Mouse (Mus musculus) cerebellum, postnatal 14 days (tissue): ENCODE results near the gene Cpm.

Experiments used
- DNase-seq, 2 experiments: peaks; one replicate each; pipeline ENCODE4 v3.0.0; 2021; ENCODE audit warnings: mixed read lengths in 2 of 2

The Cpm gene

GRCm38 (mm10) chr10:117664208-117664925, 35.1 kb downstream of the Cpm start:
- no peak for DNase-seq

- DNase-seq = no peak
These were observed 35.6 kb downstream of the Cpm start for GRCm38 (mm10) chr10:117664926-117665209.

DNA sequence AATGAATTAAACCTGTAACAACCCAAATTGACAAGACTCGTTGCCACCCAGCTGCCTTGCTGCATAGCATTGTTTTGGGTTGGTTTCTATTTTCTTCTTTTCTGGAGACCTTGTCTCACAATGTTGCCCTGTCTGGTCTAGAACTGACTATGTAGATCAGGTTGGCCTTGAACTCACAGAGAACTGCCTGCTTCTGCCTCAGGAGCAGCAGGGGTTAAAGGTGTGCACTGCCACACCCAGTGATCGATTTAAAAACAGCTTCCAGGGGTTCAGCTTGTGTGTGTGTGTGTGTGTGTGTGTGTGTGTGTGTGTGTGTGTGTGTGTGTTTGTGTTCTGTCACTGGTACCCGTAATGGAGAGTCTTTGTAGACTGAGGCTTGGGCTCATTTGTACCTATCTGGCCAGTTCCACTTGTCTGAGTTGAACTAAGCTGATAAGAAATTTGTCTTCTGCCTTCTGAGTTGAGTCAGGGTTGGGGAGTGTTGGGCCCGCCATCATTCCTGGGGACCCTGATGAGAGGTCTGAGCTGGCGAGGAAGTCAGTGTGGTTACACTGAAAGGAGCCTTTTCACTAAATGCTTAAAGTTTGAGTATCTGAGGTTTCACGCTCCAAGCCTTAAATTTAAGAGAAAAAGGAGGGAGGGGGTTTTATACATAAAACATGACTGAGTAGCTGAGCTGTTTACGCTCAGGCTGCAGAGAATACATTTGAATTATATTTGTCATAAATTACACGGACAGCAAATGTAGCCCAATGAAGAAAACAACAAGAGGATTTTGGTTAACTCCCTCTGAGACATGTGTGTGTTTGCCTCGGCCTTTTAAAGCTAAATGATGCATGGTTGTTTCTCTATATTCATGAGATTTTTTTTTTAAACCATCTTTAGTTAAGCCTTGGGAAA, 36.3 kb downstream of the Cpm start:
- DNase-seq = no peak

DNA sequence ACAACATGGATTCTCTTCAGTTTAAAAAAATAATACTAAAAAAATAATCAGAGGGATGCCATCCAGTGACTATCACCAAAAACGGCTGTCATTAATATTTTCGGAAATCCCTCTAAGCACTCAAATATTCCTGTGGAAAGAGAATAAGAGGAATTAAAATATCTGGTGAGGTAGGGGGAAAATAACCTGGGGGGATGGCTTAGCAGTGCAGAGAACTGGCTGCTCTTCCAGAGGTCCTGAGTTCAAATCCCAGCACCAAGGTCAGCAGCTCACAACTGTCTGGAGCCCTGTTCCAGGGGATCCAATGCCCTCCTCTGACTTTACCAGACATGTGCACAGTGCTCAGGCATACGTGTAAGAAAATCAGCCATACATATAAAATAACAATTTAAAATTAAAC, 37.1 kb downstream of the Cpm start:
- no peak for DNase-seq

DNA sequence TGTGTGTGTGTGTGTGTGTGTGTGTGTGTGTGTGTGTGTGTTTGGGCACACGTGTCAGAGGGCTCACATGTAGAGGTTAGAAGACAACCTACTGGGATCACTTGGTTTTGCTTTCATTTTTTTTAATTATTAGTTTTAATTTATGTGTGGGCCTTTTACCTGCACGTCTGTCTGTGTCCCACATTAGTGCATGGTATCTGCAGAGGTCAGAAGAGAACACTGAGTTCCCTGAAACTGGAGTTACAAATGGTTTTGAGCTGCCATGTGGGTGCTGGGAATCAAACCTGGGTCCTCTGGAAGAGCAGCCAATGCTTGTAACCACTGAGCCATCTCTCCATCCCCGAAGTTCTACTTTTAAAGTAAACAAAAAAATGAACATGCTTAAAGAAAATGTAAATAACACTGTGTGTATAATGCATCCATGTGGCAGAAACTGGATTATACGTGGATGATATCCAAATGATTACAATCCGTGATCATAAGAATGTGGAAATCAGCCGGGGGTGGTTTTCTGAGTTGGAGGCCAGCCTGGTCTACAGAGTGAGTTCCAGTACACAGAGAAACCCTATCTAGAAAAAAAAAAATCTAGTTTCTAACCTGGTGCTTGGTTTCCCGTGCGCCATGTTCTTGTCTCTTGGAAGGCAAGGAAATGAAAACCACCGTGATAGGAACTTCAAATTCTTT, 37.8 kb downstream of the Cpm start:
- no peak for DNase-seq

DNA sequence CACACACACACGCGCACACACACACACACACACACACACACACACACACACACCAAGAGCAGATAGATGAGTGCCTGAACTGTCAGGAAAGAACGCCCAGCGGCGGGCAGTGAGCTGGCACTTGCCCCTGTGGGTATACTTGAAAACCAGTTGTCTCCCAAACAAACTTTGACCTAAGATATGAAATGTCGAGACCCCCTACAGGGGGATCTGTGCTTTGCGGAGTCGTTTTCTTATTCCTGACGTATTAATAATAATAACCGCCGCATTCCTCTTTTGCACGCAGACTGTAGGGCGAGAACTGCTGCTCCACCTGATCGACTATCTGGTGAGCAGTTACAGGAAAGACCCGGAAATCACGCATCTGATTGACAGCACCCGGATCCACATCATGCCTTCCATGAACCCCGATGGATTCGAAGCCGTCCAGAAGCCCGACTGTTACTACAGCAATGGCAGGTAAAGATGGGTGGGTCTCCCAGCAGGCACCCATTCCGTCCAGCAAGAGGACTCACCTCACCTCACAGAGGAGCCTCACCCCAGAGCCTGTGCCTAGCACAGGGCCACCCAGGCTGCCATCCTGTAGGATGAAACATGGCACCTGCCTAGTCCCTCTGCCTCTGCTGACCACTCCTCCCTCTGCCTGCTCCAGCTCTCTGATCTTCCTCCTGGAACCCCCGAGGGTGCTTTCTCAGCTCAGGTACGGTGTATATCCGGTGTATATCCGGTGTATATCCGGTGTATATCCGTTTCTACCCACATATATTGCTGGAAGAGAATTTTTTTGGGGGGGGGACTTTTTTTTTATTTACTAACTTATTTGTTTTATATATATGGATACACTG, 38.6 kb downstream of the Cpm start:
- no peak for DNase-seq

GRCm38 (mm10) chr10:117668546-117669300, 39.4 kb downstream of the Cpm start:
- no peak for DNase-seq

DNA sequence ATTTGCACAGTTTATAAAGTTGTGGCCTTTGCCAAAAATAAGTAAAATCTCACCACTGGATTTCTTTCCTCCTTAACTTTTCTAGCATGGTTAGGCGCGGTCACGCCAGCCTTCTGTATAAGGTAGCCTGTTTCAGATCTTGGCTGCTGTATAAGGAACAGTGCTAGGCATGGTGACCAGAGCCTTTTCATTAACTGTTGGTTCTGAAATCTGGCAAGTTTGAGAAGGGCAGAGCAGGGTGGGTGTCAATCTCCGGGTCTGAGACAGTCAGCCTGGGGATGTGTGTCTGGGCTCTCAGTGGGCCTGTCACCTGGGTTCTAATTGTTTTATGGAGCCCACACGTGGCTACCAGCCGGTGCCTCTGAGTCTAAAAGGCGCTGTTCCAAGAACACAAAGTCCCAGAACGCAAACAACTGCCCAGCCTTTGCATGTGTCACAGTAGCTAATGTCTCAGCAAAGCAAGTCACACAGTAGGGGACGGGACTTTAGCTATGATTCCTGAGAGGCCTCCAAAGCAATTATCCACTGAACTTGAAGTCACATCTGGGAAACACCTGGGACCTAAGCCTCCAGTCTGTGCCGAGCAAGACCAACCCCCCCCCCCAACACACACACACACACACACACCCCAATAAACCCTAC, 40.3 kb downstream of the Cpm start:
- DNase-seq = no peak

DNA sequence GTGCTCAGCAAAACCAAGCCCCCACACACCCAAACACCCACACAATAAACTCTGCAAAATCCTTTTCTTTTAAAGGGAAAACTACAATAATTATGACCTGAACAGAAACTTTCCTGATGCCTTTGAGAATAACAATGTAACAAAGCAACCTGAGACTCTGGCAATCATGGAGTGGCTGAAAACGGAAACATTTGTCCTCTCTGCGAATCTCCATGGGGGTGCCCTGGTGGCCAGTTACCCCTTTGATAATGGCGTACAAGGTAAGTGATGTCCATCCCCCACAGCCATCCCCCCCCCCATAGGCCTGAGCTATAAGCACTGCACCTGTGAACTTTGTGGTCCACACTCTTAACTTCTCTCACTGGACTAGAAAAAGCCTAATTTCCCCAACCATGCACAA, 40.8 kb downstream of the Cpm start:
- no peak for DNase-seq

GRCm38 (mm10) chr10:117670791-117671190, 41.5 kb downstream of the Cpm start:
- DNase-seq = no peak

- no peak for DNase-seq
These were observed 42.0 kb downstream of the Cpm start for GRCm38 (mm10) chr10:117671266-117671665.

DNA sequence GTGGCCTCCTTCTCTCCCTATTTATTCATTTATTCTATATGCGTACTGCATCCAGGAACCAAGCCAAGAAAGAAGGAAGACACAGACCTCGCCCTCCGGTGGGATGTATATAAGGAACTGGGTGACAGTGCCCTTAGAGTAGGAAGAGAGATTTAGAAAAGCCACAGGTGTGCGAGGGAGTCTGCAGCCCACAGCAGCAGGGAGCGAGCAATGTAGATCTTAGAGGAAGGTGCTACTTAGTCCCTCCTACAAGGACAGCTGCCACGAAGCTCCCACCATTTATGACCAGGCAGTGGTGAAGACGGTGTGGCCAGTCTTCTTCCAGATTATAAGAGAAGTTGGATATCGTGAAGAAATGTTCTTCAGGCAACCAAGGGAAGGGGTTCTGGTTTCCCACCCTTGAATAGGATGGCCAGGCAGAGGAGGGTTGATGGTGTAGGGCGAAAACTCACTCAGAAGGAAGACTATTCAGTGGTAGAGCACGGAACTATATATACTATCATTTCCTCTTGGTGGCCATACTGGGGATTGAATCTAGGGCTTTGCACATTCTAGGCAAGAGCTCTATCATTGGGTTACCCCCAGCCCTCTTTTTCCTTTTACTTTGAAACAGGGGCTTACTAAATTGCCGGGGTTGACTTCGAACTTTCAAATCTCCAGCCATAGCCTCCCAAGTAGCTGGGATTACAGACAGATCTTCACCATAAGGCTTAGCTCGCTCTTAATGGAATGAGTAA, 42.8 kb downstream of the Cpm start:
- no peak for DNase-seq

- peak; percentile 22 to 41 for DNase-seq
These were observed 43.4 kb downstream of the Cpm start for GRCm38 (mm10) chr10:117672693-117673092.

GRCm38 (mm10) chr10:117673913-117674312, 44.6 kb downstream of the Cpm start:
- DNase-seq = no peak

GRCm38 (mm10) chr10:117674359-117675019, 45.2 kb downstream of the Cpm start:
- no peak for DNase-seq

- peak; percentile 93 to 94 for DNase-seq
These were observed 46.1 kb downstream of the Cpm start for GRCm38 (mm10) chr10:117675096-117676035.

- peak; percentile 82 to 85 for DNase-seq
These were observed 46.8 kb downstream of the Cpm start for GRCm38 (mm10) chr10:117676036-117676643.

GRCm38 (mm10) chr10:117676644-117677313, 47.5 kb downstream of the Cpm start:
- DNase-seq = peak; percentile 74 to 79
